Mouse (Mus musculus): ENCODE measurements around the gene Cxcl1. TPM values are rescaled to one million over a fixed set of nuclear protein-coding genes. Genes with fewer than 3 reads are reported as not detected.

The Cxcl1 gene
- not detected for polyA plus RNA-seq (2017; shearing (Covaris generic))

GRCm38 (mm10) chr5:90890519-90891463, at the start of gene Cxcl1:
Cxcl1 (plus strand) TSS chr5:90891241.

GRCm38 (mm10) chr5:90903339-90904020, 12.4 kb downstream of the Cxcl1 start, which contains the start of gene Cxcl2:
Cxcl2 (plus strand) TSS chr5:90903871.

GRCm38 (mm10) chr5:90930971-90931851, 40.2 kb downstream of the Cxcl1 start, which contains the start of gene Mthfd2l:
Mthfd2l (plus strand) TSS chr5:90931117.

Other genes with a start within 250 kb of the Cxcl1 start
- gene Cxcl5, start 131.9 kb upstream of the Cxcl1 start, polyA plus RNA-seq (2017; shearing (Covaris generic)), result not detected
- gene Ppbp, start 122.7 kb upstream of the Cxcl1 start, polyA plus RNA-seq (2017; shearing (Covaris generic)), result not detected
- gene Pf4, start 118.8 kb upstream of the Cxcl1 start, polyA plus RNA-seq (2017; shearing (Covaris generic)), result not detected
- 1.4 TPM for gene Cxcl3, start 105.1 kb upstream of the Cxcl1 start, polyA plus RNA-seq (2017; shearing (Covaris generic))
- gene Cxcl15, start 96.7 kb upstream of the Cxcl1 start, polyA plus RNA-seq (2017; shearing (Covaris generic)), result not detected
- gene Cxcl2, start 12.6 kb downstream of the Cxcl1 start, polyA plus RNA-seq (2017; shearing (Covaris generic)), result 1.8 TPM
- 1.6 TPM for gene Mthfd2l, start 39.9 kb downstream of the Cxcl1 start, polyA plus RNA-seq (2017; shearing (Covaris generic))
- gene Epgn, start 136.2 kb downstream of the Cxcl1 start, polyA plus RNA-seq (2017; shearing (Covaris generic)), result not detected
- not detected for gene Ereg, start 183.4 kb downstream of the Cxcl1 start, polyA plus RNA-seq (2017; shearing (Covaris generic))
- gene Areg, start 248.4 kb downstream of the Cxcl1 start, polyA plus RNA-seq (2017; shearing (Covaris generic)), result 2.2 TPM